Mouse (Mus musculus) hindbrain, embryonic 13.5 days (tissue): ENCODE results near the gene Stpg4. TPM values are rescaled to one million over a fixed set of nuclear protein-coding genes. Genes with fewer than 3 reads are reported as not detected.

Experiments
- ATAC-seq: fragments of 200-750 bp; cut with Nextera tagmentation; 2 replicates; pipeline ENCODE4 v1.8.0; 2017; ENCODE audit warnings: moderate TSS enrichment; ENCODE audit not compliant: low FRiP score
- H3K27ac ChIP-seq: fragments of 300-500 bp; sonication (generic); 2 replicates; pipeline ENCODE4 v1.5.1; 2015; ENCODE audit warnings: inconsistent platforms, mild to moderate bottlenecking, moderate library complexity
- H3K27me3 ChIP-seq: fragments of 300-500 bp; sonication (generic); 2 replicates; pipeline ENCODE4 v1.6.1; 2015; ENCODE audit warnings: mild to moderate bottlenecking, inconsistent platforms
- H3K36me3 ChIP-seq: fragments of 300-500 bp; sonication (generic); 2 replicates; pipeline ENCODE4 v1.6.1; 2015; ENCODE audit warnings: mild to moderate bottlenecking, inconsistent platforms
- H3K4me1 ChIP-seq: fragments of 300-500 bp; sonication (generic); replicated peaks from 2 replicates; pipeline ENCODE4 v1.6.1; 2015; ENCODE audit warnings: inconsistent platforms
- H3K4me2 ChIP-seq: fragments of 300-500 bp; sonication (generic); 2 replicates; pipeline ENCODE4 v1.6.1; 2015; ENCODE audit warnings: inconsistent platforms, mild to moderate bottlenecking, moderate library complexity
- H3K4me3 ChIP-seq: fragments of 300-500 bp; sonication (generic); 2 replicates; pipeline ENCODE4 v1.5.1; 2015; ENCODE audit warnings: mild to moderate bottlenecking, inconsistent platforms
- H3K9ac ChIP-seq: fragments of 300-500 bp; sonication (generic); 2 replicates; pipeline ENCODE4 v1.6.1; 2015; ENCODE audit warnings: mild to moderate bottlenecking, inconsistent platforms
- H3K9me3 ChIP-seq: fragments of 300-500 bp; sonication (generic); 2 replicates; pipeline ENCODE4 v1.6.1; 2016; ENCODE audit warnings: inconsistent platforms
- WGBS: fragments of 180-500 bp; shearing (Covaris S2); methylation state at CpG from one replicate; pipeline ENCODE4 v1.1.7; 2015; 5-methylcytosine and 5-hydroxymethylcytosine counted together
- polyA plus RNA-seq: library from polyadenylated mRNA; unstranded; fragments of >200 nt; fragmentation: Nextera tagmentation; extraction: Ambion mirVana; gene quantifications from 2 replicates; pipeline ENCODE4 v1.2.1, GENCODE M21; 2015

Stpg4 gene
- polyA plus RNA-seq, 1 experiment from 2014 or later, result not detected

DNA sequence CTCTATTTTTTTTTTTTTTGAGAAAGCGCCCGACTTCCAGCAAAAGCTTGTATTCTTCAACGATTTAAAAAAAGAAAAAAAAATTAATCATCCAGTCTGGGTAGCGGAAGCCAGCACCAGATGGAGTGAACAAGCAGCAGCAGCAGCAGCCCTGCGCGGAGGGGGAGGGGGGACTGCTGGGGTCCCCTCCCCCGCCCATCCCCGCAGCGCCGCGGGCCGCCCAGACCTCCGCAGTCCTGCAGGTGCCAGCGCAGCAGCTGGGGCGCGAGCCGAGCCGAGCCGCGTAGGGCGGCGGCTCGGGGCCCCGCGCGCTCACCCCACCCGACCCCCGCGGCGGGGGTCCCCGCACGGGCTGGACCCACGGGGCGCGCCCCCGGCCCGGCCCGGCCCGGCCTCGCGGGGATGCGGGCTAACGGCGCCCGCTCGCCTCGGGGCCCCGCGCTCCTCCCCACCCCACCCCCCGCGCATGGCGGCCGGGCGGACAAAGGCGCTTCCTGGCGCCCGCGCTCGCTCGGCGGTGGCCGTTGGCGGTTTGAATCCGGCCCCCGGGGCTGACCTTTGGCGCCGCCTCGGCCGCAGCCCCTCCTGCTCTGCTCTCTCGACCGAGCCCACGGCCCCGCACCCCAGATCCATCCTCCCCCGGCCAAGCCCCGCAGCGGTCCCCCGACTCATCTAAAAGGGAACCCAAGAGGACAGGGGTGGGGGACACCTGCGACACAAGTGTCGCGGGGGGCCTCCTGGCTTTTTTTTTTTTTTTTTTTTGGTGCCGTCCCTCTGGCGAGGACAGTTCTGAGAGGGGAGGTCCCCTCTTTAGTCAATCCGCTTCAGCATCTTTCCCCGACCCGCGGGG is 18.6 kb upstream of the Stpg4 start:
- Histone ChIP-seq H3K27ac (peak overlapping the region; percentile 99), H3K9ac (peak overlapping the region; percentile 100), H3K4me3 (peak overlapping the region; percentile 89), H3K9me3 (no peaks in the 10 kb centered on the region), H3K36me3 (no peaks in the 10 kb centered on the region; the same call in 1 of the 2 replicates), H3K4me1 (peaks cover 44% of the 10 kb centered on the region), H3K4me2 (peak overlapping the region; percentile 84), H3K27me3 (no peaks in the 10 kb centered on the region)
- WGBS, result under 1% methylated on average over 77 of the region's 86 CpGs
- peak; percentile 71 for ATAC-seq

DNA sequence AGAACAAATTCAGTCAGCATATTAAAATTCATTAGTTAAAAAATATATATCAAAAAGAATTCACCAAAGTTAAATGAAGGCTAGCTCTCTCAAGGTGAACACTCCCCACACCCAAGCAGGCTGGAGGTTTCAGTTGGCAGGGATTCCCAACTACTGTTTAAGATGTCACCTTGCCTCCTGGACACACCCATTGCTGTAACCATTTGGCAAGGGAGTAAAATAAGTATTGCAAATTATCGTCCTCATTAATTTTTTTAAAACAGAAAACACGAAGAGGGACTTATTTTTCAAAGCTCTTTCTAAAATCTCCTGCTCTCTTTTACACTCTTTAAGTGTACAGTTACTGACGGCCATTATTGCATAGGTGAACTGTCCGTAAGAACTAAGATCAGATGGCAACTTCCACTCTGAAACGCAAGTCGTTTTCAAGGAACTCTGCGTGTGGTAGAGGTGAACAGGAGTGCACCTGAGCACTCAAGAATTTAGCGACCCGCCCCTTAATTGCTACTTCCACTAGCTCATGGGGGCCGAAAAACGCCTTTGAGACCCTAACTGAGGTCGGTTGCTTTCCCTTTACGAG is 17.9 kb upstream of the Stpg4 start:
- Histone ChIP-seq H3K4me3 (peak overlapping the region; percentile 89), H3K9ac (peak overlapping the region; percentile 100), H3K36me3 (no peaks in the 10 kb centered on the region; the same call in 1 of the 2 replicates), H3K4me1 (peaks cover 47% of the 10 kb centered on the region), H3K4me2 (peak overlapping the region; percentile 84), H3K27ac (peak overlapping the region; percentile 99), H3K9me3 (no peaks in the 10 kb centered on the region), H3K27me3 (no peaks in the 10 kb centered on the region)
- under 1% methylated on average over 13 of the region's 13 CpGs for WGBS
- no peak for ATAC-seq

DNA sequence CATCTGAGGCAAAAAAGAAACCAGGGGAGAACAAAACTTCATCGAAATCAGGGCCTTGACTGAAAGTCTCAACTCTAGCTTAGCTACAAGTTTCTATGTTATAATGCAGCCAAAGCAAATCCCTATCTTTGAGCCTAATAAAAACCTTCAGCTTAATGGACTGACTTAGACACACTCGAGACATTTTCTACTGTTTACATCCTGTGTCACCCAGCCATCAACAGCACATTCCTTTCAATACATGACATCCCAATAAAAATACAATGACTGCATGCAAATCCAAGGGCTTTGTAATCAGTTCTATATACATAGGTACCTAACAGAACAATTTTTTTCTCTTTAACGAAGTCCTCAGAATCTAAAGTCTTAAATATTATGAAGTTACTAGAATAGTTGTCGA is 17.2 kb upstream of the Stpg4 start:
- Histone ChIP-seq H3K27me3 (no peaks in the 10 kb centered on the region), H3K9ac (peak overlapping the region; percentile 56; the same call in 1 of the 2 replicates), H3K4me1 (peaks cover 52% of the 10 kb centered on the region), H3K36me3 (peaks cover 3% of the 10 kb centered on the region; the same call in 1 of the 2 replicates), H3K9me3 (no peaks in the 10 kb centered on the region), H3K27ac (no peak overlapping the region), H3K4me3 (peak overlapping the region; percentile 89), H3K4me2 (peak overlapping the region; percentile 84)
- WGBS, result 50% methylated on average over 4 of the region's 4 CpGs
- no peak for ATAC-seq

DNA sequence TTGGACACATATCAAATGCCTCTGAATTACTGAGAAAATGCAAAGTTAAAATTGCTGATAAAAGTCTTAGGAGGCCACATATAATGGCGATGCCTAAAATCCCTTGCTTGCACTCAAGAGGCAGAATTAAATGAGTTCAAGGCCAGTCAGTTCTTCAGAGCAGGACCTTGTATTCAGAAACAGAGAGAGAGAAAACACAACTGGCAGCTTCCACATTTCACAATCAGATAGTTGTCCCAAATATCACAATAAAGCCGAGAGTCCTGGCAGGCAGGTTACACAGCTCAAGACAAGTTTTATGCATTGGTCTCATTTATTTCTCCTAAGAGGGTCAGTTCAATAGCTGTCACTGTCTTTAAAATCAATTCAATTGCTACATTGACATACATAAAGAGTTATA is 14.0 kb upstream of the Stpg4 start:
- Histone ChIP-seq H3K4me1 (peaks cover 57% of the 10 kb centered on the region), H3K36me3 (peaks cover 3% of the 10 kb centered on the region; the same call in 1 of the 2 replicates), H3K9me3 (no peaks in the 10 kb centered on the region), H3K27me3 (no peaks in the 10 kb centered on the region), H3K4me3 (peak overlapping the region; percentile 2; the same call in 1 of the 2 replicates), H3K4me2 (peak overlapping the region; percentile 35), H3K9ac (no peak overlapping the region), H3K27ac (no peak overlapping the region)
- WGBS, result 70% methylated on average over 2 of the region's 2 CpGs
- no peak for ATAC-seq

DNA sequence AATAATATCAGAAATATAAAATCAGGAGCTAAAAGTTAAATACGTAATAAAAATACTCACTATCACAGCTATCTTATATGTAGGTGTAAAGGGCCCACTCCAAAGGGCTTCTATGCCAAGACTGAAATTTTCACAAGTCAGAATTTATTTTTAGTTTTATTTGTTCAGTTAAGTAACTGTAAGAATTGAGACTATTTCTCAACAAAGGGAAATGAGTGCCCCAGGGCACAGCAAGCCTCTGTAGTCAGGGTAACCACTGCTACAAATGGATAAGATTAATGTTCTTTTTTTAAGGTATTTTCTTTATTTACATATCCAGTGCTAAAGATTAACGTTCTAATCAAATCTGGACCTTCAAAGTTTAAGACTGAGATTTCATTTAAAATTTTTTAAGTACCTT is 11.9 kb upstream of the Stpg4 start:
- H3K36me3 ChIP-seq, result peaks cover 15% of the 10 kb centered on the region
- no peak overlapping the region for H3K27ac ChIP-seq
- H3K4me3 ChIP-seq, result no peak overlapping the region
- no peak overlapping the region for H3K4me2 ChIP-seq
- WGBS, result 89% methylated on average over 2 of the region's 2 CpGs
- peaks cover 52% of the 10 kb centered on the region for H3K4me1 ChIP-seq
- H3K27me3 ChIP-seq, result no peaks in the 10 kb centered on the region
- H3K9ac ChIP-seq, result no peak overlapping the region
- ATAC-seq, result no peak
- no peaks in the 10 kb centered on the region for H3K9me3 ChIP-seq

DNA sequence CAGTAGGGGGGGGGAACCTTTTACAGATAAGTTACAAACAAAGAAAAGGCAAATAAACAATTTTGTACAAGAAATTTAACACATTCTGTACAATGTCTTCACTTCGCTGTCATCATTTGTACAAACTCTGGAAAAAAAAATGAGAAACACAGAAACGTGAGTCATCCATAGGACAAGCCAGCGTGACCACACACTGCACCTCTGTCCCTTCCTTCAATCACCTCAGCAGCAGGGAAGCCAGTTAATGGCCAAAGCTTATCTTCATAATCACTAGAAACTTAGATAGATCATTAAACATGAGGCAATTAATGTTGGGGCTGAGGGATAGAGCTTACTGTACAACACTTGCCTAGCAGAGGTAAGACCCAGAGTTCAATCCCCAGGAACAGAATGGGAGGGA is 6.4 kb upstream of the Stpg4 start:
- Histone ChIP-seq H3K9ac (no peak overlapping the region), H3K4me2 (no peak overlapping the region), H3K4me1 (peaks cover 14% of the 10 kb centered on the region), H3K36me3 (peaks cover 57% of the 10 kb centered on the region), H3K9me3 (no peaks in the 10 kb centered on the region), H3K27me3 (no peaks in the 10 kb centered on the region), H3K27ac (no peak overlapping the region), H3K4me3 (no peak overlapping the region)
- no peak for ATAC-seq
- WGBS, result 90% methylated on average over 3 of the region's 3 CpGs

DNA sequence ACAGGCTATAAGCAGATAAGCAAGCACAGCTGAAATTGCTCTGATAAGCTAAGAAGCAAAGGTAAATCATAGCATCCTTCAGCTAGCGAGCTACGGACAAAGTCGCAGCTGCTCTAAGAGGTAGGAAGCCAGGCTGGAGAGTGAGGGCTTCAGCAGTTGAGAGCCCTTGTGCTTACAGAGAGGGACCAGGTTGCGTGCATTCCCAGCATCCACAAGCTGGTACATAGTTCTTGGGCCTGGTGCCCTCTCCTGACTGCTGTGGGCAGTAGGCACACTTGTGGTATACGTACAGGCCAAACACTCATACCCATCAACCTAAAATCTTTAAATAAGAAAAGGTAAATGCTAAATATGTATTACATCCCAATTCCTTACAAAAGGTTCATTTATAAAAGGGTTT is 5.2 kb upstream of the Stpg4 start:
- no peaks in the 10 kb centered on the region for H3K9me3 ChIP-seq
- peaks cover 7% of the 10 kb centered on the region for H3K4me1 ChIP-seq
- WGBS, result over 99% methylated on average over 5 of the region's 5 CpGs
- no peak overlapping the region for H3K4me2 ChIP-seq
- no peak overlapping the region for H3K9ac ChIP-seq
- peaks cover 64% of the 10 kb centered on the region for H3K36me3 ChIP-seq
- H3K4me3 ChIP-seq, result no peak overlapping the region
- no peaks in the 10 kb centered on the region for H3K27me3 ChIP-seq
- no peak for ATAC-seq
- no peak overlapping the region for H3K27ac ChIP-seq

DNA sequence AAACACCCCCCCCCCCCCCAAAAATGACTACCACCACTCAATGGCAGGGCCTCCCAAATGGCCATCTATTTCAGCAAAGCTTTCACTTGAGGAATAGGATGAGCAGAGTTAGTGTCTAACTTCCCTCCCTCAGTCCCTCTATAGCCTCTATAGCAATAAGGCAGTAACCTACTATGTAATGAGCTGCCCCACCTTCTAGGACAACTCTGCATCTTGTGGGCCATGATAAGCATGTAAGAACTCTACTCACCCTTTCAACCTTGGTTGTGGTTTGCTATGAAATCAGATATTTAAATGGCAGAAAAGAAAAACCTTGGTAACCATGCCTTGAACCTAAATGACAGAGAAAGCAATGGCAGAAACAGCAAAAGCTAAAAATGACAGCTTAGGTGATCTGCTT is 4.8 kb upstream of the Stpg4 start:
- Histone ChIP-seq H3K36me3 (peaks cover 68% of the 10 kb centered on the region), H3K4me3 (no peak overlapping the region), H3K27me3 (no peaks in the 10 kb centered on the region), H3K4me1 (peaks cover 2% of the 10 kb centered on the region; the same call in 1 of the 2 replicates), H3K9me3 (no peaks in the 10 kb centered on the region), H3K4me2 (no peak overlapping the region), H3K27ac (no peak overlapping the region), H3K9ac (no peak overlapping the region)
- no peak for ATAC-seq

DNA sequence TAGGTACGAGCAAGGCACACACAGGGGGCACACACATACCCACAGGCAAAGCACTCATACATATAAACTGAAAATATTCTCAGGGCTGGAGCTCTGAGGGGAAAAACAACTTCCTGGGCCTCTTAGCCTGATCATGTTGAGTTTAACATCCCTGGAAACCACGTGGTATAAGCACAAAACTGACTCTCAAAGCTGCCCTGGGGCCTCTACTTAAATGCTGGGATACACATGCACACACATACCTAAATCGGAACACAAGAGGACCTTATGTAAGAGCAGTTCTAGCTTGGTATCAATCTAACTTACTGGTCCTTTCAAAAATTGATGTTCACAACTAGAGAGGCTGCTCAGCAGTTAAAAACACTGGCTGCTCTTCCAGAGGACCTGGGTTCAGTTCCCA is 1.9 kb upstream of the Stpg4 start:
- no peaks in the 10 kb centered on the region for H3K9me3 ChIP-seq
- H3K27me3 ChIP-seq, result no peaks in the 10 kb centered on the region
- H3K4me1 ChIP-seq, result no peaks in the 10 kb centered on the region
- H3K9ac ChIP-seq, result no peak overlapping the region
- no peak overlapping the region for H3K4me3 ChIP-seq
- no peak overlapping the region for H3K4me2 ChIP-seq
- no peak overlapping the region for H3K27ac ChIP-seq
- no peak for ATAC-seq
- WGBS, result 83% methylated on average over 3 of the region's 3 CpGs
- H3K36me3 ChIP-seq, result peaks cover 59% of the 10 kb centered on the region

DNA sequence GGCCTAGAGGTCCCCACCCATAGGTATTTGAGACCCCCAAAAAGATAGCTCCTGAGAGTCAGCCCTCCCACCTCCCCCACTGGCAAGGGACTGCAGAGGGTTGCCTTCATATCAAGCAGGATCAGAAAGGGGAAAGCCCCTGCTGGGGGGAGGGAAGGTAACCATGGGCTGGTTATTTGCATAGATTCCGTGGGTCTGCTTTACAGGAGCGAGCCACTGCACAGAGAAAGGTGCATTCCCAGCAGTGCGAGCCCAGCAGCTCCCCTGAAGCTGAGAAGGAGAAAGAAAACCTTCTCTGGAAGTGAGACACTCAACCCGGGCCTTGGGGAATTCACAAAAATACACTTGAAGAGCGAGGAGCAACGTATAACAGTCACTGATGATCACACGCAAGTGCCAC is 9.5 kb downstream of the Stpg4 start:
- Histone ChIP-seq H3K27me3 (no peaks in the 10 kb centered on the region), H3K4me2 (no peak overlapping the region), H3K4me3 (no peak overlapping the region), H3K9me3 (no peaks in the 10 kb centered on the region), H3K27ac (no peak overlapping the region), H3K36me3 (peaks cover 8% of the 10 kb centered on the region; the same call in 1 of the 2 replicates), H3K9ac (no peak overlapping the region), H3K4me1 (no peaks in the 10 kb centered on the region)
- WGBS, result 80% methylated on average over 7 of the region's 7 CpGs
- no peak for ATAC-seq

DNA sequence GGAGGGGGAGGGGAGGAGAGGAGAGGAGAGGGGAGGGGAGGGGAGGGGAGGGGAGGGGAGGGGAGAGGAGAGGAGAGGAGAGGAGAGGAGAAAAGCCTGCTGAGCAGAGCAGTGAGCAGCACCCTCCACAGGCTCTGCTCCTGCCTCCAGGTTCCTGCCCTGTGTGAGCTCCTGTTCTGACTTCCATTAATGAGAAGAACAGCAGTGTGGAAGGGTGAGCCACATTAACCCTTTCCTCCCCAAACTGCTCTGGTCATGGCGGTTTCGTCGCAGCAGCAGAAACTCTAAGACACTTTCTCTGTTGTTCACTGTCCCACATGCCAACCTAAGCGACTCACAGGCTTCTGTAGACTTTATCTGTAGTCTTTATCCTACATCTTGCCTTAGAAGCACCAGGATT is 20.9 kb downstream of the Stpg4 start:
- Histone ChIP-seq H3K4me3 (no peak overlapping the region), H3K27me3 (no peaks in the 10 kb centered on the region), H3K4me1 (no peaks in the 10 kb centered on the region), H3K27ac (no peak overlapping the region), H3K9me3 (no peaks in the 10 kb centered on the region), H3K36me3 (no peaks in the 10 kb centered on the region), H3K4me2 (no peak overlapping the region), H3K9ac (no peak overlapping the region)
- 81% methylated on average over 4 of the region's 4 CpGs for WGBS
- no peak for ATAC-seq

DNA sequence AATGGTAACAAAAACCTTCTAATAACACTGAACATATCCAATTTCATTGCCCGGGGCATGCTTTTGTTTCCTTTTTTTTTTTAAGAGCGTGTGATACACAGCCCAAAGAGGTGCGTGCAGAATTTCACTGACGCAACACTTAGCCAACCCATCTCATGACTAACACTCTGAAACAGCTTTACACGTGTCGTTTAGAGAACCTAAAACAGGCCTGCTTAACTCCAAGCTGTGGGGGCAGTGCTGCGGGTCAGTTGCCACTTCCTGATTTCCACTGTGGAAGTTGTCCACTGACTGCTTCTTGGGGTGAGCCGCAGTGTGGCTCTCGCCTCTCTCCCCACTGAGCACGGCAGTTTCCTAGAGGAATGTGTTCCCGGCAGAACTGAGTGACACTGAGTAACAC is 22.0 kb downstream of the Stpg4 start:
- WGBS, result 75% methylated on average over 11 of the region's 11 CpGs
- Histone ChIP-seq H3K36me3 (no peaks in the 10 kb centered on the region), H3K4me3 (no peak overlapping the region), H3K27me3 (no peaks in the 10 kb centered on the region), H3K4me2 (no peak overlapping the region), H3K4me1 (no peaks in the 10 kb centered on the region), H3K9me3 (no peaks in the 10 kb centered on the region), H3K9ac (no peak overlapping the region), H3K27ac (no peak overlapping the region)
- no peak for ATAC-seq

DNA sequence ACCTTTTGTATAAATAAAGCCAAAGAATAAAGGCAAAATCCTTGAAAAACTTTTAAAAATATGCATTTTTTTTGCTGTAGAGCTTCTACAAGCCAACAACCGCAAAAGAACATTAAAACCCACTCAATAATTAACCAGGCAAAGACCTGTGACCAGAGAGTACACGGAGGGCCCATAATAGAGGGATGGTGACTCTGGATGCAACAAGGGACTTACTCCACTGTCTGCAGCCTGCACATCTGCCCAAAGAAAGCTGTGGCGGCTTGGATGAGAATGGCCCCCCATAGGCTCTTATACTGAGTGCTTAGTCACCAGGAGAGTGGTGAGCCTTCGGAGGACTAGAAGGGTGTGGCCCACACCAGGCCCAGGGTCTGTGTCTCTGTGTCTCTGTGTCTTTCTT is 24.1 kb downstream of the Stpg4 start:
- 81% methylated on average over 4 of the region's 4 CpGs for WGBS
- Histone ChIP-seq H3K4me3 (no peak overlapping the region), H3K27ac (no peak overlapping the region), H3K27me3 (no peaks in the 10 kb centered on the region), H3K36me3 (no peaks in the 10 kb centered on the region), H3K4me1 (no peaks in the 10 kb centered on the region), H3K9me3 (no peaks in the 10 kb centered on the region), H3K9ac (no peak overlapping the region), H3K4me2 (no peak overlapping the region)
- no peak for ATAC-seq
